ENCODE assay signal across 8 mouse cellular contexts in genomic region chr5:125111137-125111536, GRCm38 (mm10).
DNase-seq lines count a peak whose midpoint lies in the region; ATAC-seq and TF ChIP-seq lines count a peak whose summit lies in the region.

No protein-coding gene starts in this region.

- no peak overlapping the region for H3K27ac ChIP-seq in intestine, postnatal 0 days (ENCODE audit: low read depth, low read length)
- peak overlapping the region; percentile 73 for H3K27ac ChIP-seq in midbrain, embryonic 12.5 days (replicated peaks)

- 38% methylated on average over 6 of the region's 6 CpGs for WGBS in intestine, postnatal 0 days
- 62% methylated on average over 6 of the region's 6 CpGs for WGBS in midbrain, embryonic 12.5 days

- peaks cover 32% of the 10 kb centered on the region; the same call in 1 of the 2 replicates for H3K36me3 ChIP-seq in intestine, postnatal 0 days (ENCODE audit: control insufficient read depth, insufficient read depth)
- peaks cover 68% of the 10 kb centered on the region for H3K36me3 ChIP-seq in midbrain, embryonic 12.5 days

- no peaks in the 10 kb centered on the region for H3K27me3 ChIP-seq in intestine, postnatal 0 days (replicated peaks; ENCODE audit: control insufficient read depth, insufficient read depth, low read length)
- H3K27me3 ChIP-seq in midbrain, embryonic 12.5 days, result no peaks in the 10 kb centered on the region

- intact Hi-C loops in left cerebral cortex, postnatal 14 days (cut with DNase I), result loop anchor here (2.0 to 5.0 kb wide), 2 partner anchors 66 to 158 kb away; partner anchors contain the start of gene Ncor2

- H3K4me2 ChIP-seq in intestine, postnatal 0 days (replicated peaks; ENCODE audit: low read depth), result no peak overlapping the region
- no peak overlapping the region for H3K4me2 ChIP-seq in midbrain, embryonic 12.5 days (replicated peaks)

- DNase-seq in left cerebral cortex, postnatal 14 days (ENCODE audit: low spot score in 2 of 2), result peak; percentile 45 to 53
- DNase-seq in left cerebral cortex, adult 18-20 months (ENCODE audit: low spot score in 2 of 2), result no peak
- peak; percentile 58 for DNase-seq in embryo, embryonic 10 days (ENCODE audit: low spot score)
- peak; percentile 58 to 80 for DNase-seq in gastrocnemius, postnatal 4 days (ENCODE audit: low spot score in 2 of 2)
- DNase-seq in spleen, postnatal 14 days (ENCODE audit: low spot score in 2 of 2), result no peak

- no peaks in the 10 kb centered on the region for H3K9me3 ChIP-seq in intestine, postnatal 0 days (ENCODE audit: control insufficient read depth)
- no peaks in the 10 kb centered on the region for H3K9me3 ChIP-seq in midbrain, embryonic 12.5 days

- no peaks in the 10 kb centered on the region for H3K4me1 ChIP-seq in intestine, postnatal 0 days (replicated peaks; ENCODE audit: control insufficient read depth, insufficient read depth, low read length)
- peaks cover 34% of the 10 kb centered on the region for H3K4me1 ChIP-seq in midbrain, embryonic 12.5 days

- H3K4me3 ChIP-seq in intestine, postnatal 0 days (ENCODE audit: low read depth, low read length), result no peak overlapping the region
- H3K4me3 ChIP-seq in midbrain, embryonic 12.5 days, result no peak overlapping the region

- peak; percentile 44; the same call in 1 of the 2 replicates for ATAC-seq in intestine, postnatal 0 days
- ATAC-seq in midbrain, embryonic 12.5 days (ENCODE audit: low FRiP score, low read depth), result no peak
- ATAC-seq in granulocyte monocyte progenitor cell, adult 5-6 weeks (replicated peaks; ENCODE audit: poor library complexity, severe bottlenecking), result no peak

- no peak for TF ChIP-seq CTCF in intestine, postnatal 0 days (IDR thresholded peaks at IDR 0.05; ENCODE audit: low read depth)

- H3K9ac ChIP-seq in intestine, postnatal 0 days (ENCODE audit: low read depth, low read length), result no peak overlapping the region
- H3K9ac ChIP-seq in midbrain, embryonic 12.5 days (replicated peaks), result 0 out of 2 replicates have a peak overlapping the region, but pooled peaks have one; percentile 28

Comparison
In these comparisons a context has a peak if more than half of its experiments do, and no peak if none do; other contexts are left out.
1. DNase-seq: peak in left cerebral cortex, postnatal 14 days (2 of 2), embryo, embryonic 10 days (single experiment) and gastrocnemius, postnatal 4 days (2 of 2); none in left cerebral cortex, adult 18-20 months (0 of 2) and spleen, postnatal 14 days (0 of 2).